Comparison of ENCODE assay signal across 17 mouse cellular contexts in genomic region chr5:136686349-136686748, GRCm38 (mm10). TPM values are rescaled to one million over a fixed set of nuclear protein-coding genes. Genes with fewer than 3 reads are reported as not detected.
DNase-seq lines count a peak whose midpoint lies in the region.
"Had no signal": no experiment of that assay in that cellular context is flagged by ENCODE, and none has a peak within 500 bp of the region (broad histone marks: within the 10 kb centered on the region; RNA-seq: fewer than 3 reads in every experiment).

No protein-coding gene starts in this region.

- peak; percentile 43 for DNase-seq in gastrocnemius, adult 18-20 months (ENCODE audit: low spot score)
- no peak for DNase-seq in gastrocnemius, postnatal 4 days (ENCODE audit: low spot score in 2 of 2)
- DNase-seq in gastrocnemius, postnatal 14 days, result peak; percentile 24
- peak; percentile 71 for DNase-seq in skeletal muscle tissue, adult 2 months (ENCODE audit: low read depth, low spot score)
- no peak for DNase-seq in ovary, postnatal 10 days (ENCODE audit: low spot score)
- DNase-seq: adrenal gland, adult 8-10 months; adrenal gland, postnatal 14 days; adrenal gland, postnatal 36 days; B cell, adult 2 months; cerebellum, adult 11-12 months; cerebellum, adult 2 months; cerebellum, adult 9-10 months; cerebellum, postnatal 10 days; cerebellum, postnatal 25 days had no signal

- intact Hi-C loops in gastrocnemius, postnatal 14 days (cut with DNase I; ENCODE audit: low total_unique reads), result no loop called here

RNA-seq across cellular contexts. Expression of gene Myl10, which starts 6.6 kb away (rescaled TPM):
- 1 to 10 TPM; 3.4 to 7.0 TPM for total RNA-seq in gastrocnemius, adult 18-20 months (2021)
- total RNA-seq in gastrocnemius, postnatal 4 days (2021), result 1 to 10 TPM; 7.8 to 8.1 TPM
- 1 to 10 TPM; 6.0 to 7.3 TPM for total RNA-seq in gastrocnemius, postnatal 14 days (2021)
- total RNA-seq: adrenal gland, adult 18-20 months; adrenal gland, adult 8-10 months; adrenal gland, postnatal 14 days; adrenal gland, postnatal 36 days; CH12.LX; G1E had no signal

Comparison
In these comparisons a context has a peak if more than half of its experiments do, and no peak if none do; other contexts are left out.
1. DNase-seq: peak in gastrocnemius, adult 18-20 months (single experiment), gastrocnemius, postnatal 14 days (single experiment) and skeletal muscle tissue, adult 2 months (single experiment); none in gastrocnemius, postnatal 4 days (0 of 2) and ovary, postnatal 10 days (single experiment).